Mouse (Mus musculus) E14TG2a.4 (cell line): ENCODE results near the gene Cdca7.

Source experiments
- CTCF ChIP-seq: conservative IDR thresholded peaks from 2 replicates; pipeline ENCODE4 v1.5.1; 2014; ENCODE audit warnings: low read length
- POU5F1 ChIP-seq: IDR thresholded peaks from 2 replicates; pipeline ENCODE4 v1.6.1; 2014; ENCODE audit warnings: low read length, borderline replicate concordance

GRCm38 (mm10) chr2:72438941-72439533, 36.9 kb upstream of the Cdca7 start:
- no peak for TF ChIP-seq CTCF
- no peak for TF ChIP-seq POU5F1
